Mouse (Mus musculus) mesoderm, embryonic 11.5 days (tissue): ENCODE data around the gene Cog1.

Experiments used
- DNase-seq: peaks from one replicate; pipeline ENCODE4 v3.0.0-alpha.2; 2012; ENCODE audit warnings: low read depth, low spot score

The Cog1 gene

GRCm38 (mm10) chr11:113666648-113667047 lies 17.7 kb downstream of the Cog1 start:
- DNase-seq = no peak

- DNase-seq = no peak
Observed at GRCm38 (mm10) chr11:113667122-113667521, 18.2 kb downstream of the Cog1 start.

- no peak for DNase-seq
Observed at GRCm38 (mm10) chr11:113667704-113668103, 18.7 kb downstream of the Cog1 start.

GRCm38 (mm10) chr11:113668857-113669256 lies 19.9 kb downstream of the Cog1 start:
- DNase-seq = no peak

- DNase-seq = no peak
Observed at GRCm38 (mm10) chr11:113669711-113670110, 20.7 kb downstream of the Cog1 start.

GRCm38 (mm10) chr11:113673614-113674013 lies 24.6 kb downstream of the Cog1 start:
- DNase-seq = no peak

- no peak for DNase-seq
Observed at GRCm38 (mm10) chr11:113674595-113674994, 25.6 kb downstream of the Cog1 start.

- DNase-seq = no peak
Observed at GRCm38 (mm10) chr11:113676847-113677246, 27.9 kb downstream of the Cog1 start.

GRCm38 (mm10) chr11:113677378-113677777 lies 28.4 kb downstream of the Cog1 start:
- DNase-seq = no peak

GRCm38 (mm10) chr11:113678373-113678772 lies 29.4 kb downstream of the Cog1 start:
- no peak for DNase-seq

- DNase-seq = no peak
Observed at GRCm38 (mm10) chr11:113680954-113681353, 32.0 kb downstream of the Cog1 start.

- no peak for DNase-seq
Observed at GRCm38 (mm10) chr11:113681979-113682378, 33.0 kb downstream of the Cog1 start.

GRCm38 (mm10) chr11:113682897-113683626 lies 34.1 kb downstream of the Cog1 start:
- DNase-seq = peak; percentile 66

GRCm38 (mm10) chr11:113683627-113683956 lies 34.6 kb downstream of the Cog1 start:
- no peak for DNase-seq

- peak; percentile 97 for DNase-seq
Observed at GRCm38 (mm10) chr11:113683957-113684706, 35.2 kb downstream of the Cog1 start, which contains the start of the genes Fam104a and D11Wsu47e. TSS of gene Fam104a (minus strand) at chr11:113684155. TSS of gene D11Wsu47e (plus strand) at chr11:113684412.

GRCm38 (mm10) chr11:113684707-113685426 lies 35.9 kb downstream of the Cog1 start:
- DNase-seq = no peak

- peak; percentile 61 for DNase-seq
Observed at GRCm38 (mm10) chr11:113687031-113687430, 38.1 kb downstream of the Cog1 start.

GRCm38 (mm10) chr11:113690506-113690905 lies 41.5 kb downstream of the Cog1 start:
- DNase-seq = no peak

- DNase-seq = no peak
Observed at GRCm38 (mm10) chr11:113691318-113691717, 42.3 kb downstream of the Cog1 start.

- no peak for DNase-seq
Observed at GRCm38 (mm10) chr11:113691851-113692250, 42.9 kb downstream of the Cog1 start.

- no peak for DNase-seq
Observed at GRCm38 (mm10) chr11:113697571-113697970, 48.6 kb downstream of the Cog1 start.

- DNase-seq = no peak
Observed at GRCm38 (mm10) chr11:113698013-113698545, 49.1 kb downstream of the Cog1 start.
